Mouse (Mus musculus) CD4-positive, CD25-positive, alpha-beta regulatory T cell, adult 4 months (primary cell): Measurements from ENCODE around the gene Msl3. TPM values are rescaled to one million over a fixed set of nuclear protein-coding genes. Genes with fewer than 3 reads are reported as not detected.

Experiments
- ATAC-seq: one replicate; pipeline ENCODE4 v1.8.0; 2017
- polyA plus RNA-seq, 2 experiments: library from polyadenylated mRNA; unstranded; fragments of 100-300 nt; shearing (Covaris generic); gene quantifications; one replicate each; pipeline ENCODE4 v1.2.1; 2017

Gene Msl3
- polyA plus RNA-seq, result 10 to 100 TPM; 39.3 to 40.3 TPM

DNA sequence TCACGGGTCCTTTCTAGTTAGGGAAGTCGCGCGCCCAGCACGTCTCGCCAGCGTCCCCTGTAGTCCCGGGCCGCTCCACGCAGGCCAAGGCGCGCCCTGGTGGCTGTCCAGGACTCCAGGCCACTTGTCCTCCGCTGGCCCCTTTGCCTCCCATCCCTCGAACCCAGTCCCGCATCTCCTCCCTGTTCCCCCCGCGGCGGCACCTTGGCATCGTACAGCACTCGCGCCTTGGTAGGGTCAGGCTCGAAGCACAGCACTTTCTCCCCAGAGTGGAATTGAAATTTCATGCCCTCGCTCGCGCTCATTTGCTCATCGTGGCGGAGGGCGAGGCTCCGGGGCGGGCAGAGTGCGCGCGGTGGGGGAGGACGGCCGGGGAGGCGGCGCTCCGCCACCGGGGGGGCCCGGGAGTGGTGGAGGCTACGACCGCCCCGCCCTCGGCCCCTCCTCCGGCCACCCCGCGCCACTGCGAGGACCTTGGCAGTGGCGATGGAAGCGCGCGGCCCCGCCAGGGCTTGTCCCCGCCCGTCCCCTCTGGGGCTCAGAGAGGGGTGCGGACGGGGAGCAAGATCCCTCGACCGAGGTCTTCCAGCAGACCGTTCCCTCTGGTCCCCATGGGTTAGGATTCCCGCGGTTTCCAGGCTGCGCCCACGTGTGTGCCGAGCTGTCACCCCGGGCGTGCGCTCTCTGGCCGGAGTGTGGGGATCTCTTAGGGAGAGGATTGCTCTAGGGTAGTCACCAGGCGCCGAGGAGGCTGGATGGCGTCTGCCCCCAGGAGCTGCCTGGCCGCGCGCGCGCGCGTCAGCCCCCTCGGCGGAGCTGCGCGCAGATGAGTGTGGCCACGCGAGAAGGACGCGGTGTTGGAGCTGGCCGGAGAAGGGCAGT, at the start of gene Msl3:
Gene Msl3 (minus strand): TSS at position 374 of the 882 bp plus-strand sequence.
- ATAC-seq, result peak; percentile 52

DNA sequence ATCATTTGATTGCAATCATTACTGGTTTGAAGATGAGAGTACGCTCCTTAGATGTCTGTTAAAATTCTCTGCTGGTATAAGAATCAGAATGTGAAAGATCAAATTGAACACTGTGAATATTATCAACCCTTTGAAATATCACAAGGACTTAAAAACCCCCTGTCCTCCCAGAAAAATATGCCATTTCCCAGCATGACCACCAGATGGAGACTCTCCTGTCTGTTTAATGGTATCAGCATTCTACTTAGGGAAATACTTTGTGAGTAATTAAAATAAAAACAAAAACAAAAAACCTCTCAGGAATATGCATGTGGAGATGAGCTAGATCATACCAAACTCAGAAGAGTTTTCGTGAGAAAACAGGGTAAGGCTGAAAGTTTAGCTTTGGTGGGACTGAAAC, 44.3 kb upstream of the Msl3 start:
- no peak for ATAC-seq

DNA sequence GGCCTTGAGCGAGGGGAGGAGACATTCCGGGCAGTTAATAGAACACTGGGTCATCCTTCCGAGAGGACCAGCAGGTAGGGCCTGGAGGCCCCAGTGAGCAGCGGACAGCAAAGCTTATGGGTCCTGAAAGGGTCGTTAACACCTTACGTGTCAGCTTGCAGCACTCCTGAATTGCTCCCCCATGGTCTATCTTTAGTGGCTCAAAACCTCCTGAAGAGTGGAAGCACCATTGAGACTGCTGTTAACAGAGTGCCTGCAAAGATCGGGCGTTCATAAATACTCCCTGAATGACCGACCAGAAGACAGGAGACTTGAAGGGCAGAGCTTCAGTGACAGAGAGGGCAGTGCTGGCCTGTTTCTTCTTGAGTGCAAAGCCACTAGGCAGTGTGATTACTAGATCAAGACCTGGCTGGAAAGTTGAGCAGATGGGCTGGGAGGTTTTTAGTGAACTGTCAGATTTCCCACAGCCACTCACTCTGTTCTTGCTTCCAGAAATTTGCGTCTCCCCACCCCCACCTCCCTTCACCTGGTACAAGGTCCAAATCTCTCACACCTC, 787 bp upstream of the Msl3 start:
- no peak for ATAC-seq

DNA sequence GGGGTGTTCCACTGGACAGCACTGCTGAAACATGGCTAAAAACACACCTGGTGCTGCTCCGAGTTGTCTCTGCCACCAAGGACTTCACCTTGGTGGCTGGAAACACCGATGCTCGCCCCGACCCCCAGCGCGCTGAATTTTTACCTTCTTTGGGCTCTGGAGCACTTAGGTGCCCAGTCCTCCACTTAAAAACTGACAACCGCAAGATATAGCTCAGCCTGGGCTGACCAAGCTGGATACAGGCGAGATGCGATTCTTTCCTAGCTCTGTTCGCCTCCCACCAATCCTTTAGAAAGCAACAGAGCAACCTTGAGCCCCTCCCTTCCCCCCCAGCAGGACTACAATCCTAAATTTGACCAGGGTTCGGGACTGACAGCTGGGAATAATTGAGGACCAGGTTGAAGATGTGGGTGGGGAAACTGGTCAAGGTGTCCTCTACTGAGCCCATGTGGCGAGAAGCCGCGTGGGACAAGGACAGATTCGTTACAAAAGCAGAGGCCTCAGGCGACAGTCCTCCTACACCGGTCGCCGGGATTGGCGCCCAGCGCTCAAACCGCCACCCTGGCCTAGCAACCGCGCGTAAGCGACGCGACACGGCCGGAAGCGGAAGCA, 679 bp downstream of the Msl3 start:
- ATAC-seq, result peak; percentile 80

DNA sequence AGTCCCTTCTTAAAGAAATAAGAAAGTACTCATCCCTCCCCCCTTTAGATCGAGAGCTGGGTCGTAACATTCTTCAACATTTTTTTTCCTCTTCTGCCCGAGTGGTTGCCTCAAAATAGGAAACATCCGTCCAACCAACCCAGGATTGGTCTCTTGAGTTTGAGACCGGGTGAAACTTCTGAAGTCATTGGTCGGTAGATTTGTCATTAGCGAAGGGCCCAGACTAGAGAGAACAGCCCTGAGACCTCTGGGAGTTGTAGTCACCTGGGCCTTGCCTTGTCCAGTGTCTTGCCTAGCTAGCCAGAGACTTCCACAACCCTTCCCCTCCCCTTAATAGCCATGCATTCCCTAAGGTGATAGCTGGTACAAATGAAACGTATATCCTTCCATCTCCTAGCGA, 1.3 kb downstream of the Msl3 start:
- peak; percentile 83 for ATAC-seq

DNA sequence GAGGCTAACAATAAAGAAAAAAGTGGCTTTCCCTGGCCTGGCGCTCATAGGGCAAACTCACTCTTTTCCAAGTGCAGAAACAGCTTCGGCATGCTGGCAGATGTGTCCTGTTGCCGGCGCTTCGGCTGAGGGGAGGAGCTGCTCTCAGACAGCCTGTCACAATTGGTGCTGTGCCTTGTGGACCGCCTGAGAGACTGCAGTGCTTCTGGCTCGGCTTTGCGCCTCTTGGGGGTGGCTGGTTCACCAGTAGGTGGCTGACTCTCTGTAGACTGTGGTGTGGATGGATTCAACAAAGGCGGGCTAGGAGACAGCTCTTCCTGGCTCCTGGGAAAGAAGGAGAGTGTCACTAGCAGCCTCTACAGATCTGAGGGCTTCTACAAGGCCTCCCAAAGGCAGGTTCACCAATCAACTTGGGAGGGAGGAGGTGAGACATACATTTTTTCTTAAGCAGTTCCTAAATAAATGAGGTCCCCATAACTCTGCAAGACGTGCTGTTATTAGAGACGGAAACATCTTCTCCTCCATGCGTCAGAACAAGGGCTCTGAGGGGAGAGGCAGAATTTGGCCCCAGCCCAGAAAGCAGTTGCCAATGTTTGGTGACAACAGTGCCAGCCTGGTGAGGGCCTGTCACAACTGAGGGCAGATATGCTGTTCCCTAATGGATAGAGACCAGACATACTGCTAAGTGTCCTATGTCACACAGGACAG, 9.6 kb downstream of the Msl3 start:
- ATAC-seq, result no peak

DNA sequence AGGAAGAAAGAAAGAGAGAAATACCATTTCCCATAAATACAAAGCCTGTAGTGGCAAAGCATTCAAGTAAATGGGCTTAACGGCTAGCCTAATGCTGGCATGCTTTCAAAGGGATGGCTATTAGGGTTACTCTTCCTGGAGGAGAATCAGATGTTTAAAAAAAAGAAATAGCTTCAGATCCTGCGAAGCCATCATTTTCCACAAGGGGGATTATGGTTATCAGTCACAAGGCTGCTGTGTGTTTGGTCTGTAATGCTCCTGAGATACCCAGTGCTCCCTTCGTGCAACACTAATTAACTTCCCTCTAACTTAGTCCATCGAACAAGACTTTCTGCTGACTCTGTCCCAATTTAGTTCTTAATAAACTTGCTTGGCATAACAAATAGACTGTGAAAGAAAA, 13.5 kb downstream of the Msl3 start:
- ATAC-seq, result no peak

DNA sequence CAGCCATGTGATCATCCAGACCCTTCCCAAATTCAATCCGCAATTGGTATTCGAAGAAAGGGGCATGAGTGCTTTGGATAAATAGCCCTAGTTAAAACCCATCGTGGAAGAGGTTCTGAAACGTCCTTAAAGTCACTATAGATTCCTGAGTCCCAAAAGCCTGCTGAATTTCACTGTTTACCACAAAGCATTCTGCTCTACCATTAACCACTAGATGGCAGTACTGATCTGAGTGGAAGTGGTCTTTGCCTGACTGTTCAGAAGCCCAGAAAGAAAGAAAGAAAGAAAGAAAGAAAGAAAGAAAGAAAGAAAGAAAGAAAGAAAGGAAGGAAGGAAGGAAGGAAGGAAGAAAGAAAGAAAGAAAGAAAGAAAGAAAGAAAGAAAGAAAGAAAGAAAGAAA, 13.9 kb downstream of the Msl3 start:
- ATAC-seq, result peak; percentile 67

DNA sequence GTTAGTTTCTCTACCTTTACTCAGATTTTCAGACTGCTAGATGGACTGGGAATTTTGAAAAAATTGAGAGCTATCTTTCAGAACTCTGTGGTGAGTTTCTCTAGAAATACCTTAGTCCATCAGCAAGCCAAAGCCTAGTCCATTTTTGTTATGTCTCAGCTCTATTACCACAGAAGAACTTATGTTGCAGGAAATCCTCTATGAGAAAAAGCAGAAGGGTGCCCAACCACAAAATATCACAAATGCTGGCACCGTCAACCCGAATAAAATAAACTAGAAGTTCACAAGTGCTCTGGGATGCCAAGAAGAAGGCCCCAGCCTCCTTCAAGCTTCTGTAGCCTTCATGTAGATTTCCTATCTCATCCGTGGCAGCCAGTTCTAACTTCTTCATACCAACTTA, 14.4 kb downstream of the Msl3 start:
- no peak for ATAC-seq

DNA sequence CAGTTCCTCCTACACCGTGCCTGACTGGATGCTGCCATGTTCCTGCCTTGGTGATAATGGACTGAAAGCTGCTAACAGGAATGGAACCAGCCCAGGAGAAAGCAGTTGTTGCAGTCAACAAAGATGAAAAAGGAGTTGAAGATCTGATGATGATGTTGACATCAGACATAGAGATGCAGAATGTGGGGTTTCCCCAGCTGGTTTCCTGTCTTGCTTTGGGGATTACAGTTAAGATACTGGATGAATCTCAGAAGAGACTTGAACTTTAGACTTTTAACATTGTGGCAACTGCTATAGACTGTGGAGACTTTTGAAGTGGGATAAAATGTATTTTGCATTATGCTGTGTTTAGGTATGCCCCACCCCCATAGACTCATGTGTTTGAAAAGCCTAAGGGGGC, 15.9 kb downstream of the Msl3 start:
- ATAC-seq, result peak; percentile 75

DNA sequence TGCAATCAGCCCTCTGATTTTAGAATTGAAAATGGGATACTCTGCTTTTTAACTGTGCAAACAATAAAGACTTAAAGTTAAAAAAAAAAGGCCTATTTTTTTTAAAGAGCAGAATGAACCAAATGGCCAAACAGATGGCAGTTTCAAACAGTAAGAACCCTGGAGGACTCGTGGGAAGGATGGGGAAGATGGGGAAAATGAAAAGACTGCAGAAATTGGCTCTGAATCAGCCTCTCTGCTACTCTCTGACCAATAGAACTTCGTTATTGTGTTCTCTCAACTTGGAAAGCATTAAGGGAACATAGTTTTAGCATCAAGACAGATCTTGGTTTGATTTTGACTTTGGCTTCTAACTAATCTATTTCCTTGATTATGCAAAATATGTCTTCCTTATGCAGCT, 24.4 kb downstream of the Msl3 start:
- ATAC-seq, result no peak

DNA sequence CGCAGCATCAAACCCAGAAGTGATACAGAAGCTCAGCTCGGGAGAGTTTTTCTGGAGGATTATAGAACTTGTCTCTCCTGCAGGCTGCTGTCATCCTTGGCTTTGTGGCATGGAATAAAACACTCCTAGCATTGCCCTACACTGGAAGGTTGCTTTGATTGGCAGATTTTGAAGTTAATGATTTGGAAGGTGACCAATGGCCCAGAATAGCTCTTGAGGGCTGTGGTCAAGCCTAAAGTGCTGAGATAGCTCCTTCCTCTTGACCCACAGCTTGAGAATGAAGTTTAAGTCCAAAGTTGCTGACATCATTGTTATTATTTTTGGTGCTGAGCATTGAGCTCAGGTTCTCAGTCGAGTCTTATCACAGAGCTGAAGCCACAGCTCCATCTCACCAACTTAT, 26.0 kb downstream of the Msl3 start:
- ATAC-seq, result no peak

DNA sequence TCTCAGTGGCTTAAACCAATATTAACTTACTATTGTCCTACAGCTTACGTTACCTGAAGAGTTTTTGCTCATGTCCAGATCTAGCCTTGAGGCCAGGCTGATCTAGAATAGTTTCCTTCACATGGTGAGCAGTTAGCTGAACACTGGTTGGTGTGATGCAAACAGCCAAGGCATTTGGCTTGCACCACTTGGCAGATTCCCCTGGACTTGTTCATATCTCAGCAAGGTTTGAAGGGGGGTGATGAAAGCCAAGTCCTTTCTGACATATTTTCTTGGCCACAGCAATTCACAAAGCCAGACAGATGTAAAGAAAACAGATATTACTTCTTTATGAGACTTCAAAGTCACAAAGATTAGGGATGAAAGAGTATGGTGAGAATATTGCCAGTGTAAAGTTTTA, 30.2 kb downstream of the Msl3 start:
- ATAC-seq, result no peak

DNA sequence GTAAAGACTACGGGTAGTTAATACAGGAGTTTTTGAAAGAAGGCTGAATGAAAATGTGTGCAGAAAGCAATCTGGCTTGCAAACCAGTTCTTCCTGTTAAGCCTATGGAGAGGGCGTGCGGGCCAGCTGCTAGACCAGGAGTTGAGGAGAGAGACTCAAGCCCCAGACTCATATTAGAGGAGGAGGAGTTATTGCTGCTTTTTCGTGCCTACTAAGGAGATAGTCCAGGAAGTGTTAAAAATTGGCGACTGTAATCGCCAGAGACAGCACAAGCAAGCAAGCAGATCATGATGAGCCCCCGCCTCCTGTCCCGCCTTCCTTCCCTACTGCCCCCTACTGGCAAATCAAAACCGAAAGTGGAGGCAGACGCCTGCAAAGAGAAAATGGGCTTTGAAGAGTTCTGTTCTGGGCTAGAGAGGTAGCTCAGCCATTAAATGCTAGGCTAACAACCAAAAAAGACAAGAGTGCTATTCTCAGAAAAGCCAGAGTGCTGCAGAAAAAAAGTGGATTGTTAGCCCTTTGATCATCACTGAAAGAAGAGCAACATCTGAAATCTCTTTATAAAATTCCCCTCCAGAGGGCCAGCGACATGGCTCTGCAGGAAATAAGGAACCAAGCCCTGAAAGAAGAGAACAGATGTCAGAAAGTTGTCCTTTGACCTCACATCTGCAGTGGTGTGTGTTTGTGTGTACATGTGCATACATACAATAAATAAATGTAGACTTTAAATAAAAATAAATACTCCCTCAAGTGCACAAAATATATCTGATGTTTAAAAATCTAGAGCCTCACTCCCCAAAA, 33.9 kb downstream of the Msl3 start:
- ATAC-seq, result peak; percentile 98

Other genes with a start within 250 kb of the Msl3 start
- not detected for gene Frmpd4, start 96.7 kb downstream of the Msl3 start, polyA plus RNA-seq
- gene Arhgap6, start 121.2 kb upstream of the Msl3 start, polyA plus RNA-seq, result under 1 TPM in 1 of 2 experiments, not detected in 1; 0.29 TPM